Mouse (Mus musculus) frontal cortex, postnatal 10 days (tissue): ENCODE data around the gene Zfp870.
"Not testable (repeated sequence)": the region's sequence is repeated elsewhere in the genome, so short reads cannot be mapped to it uniquely, and the experiment has no call there.

Experiments used
- DNase-seq, 2 experiments: peaks; one replicate each; pipeline ENCODE4 v3.0.0; 2022; ENCODE audit warnings: low spot score in 2 of 2, mixed read lengths in 1 of 2

Gene Zfp870

GRCm38 (mm10) chr17:32871483-32871882 lies 20.0 kb downstream of the Zfp870 start:
- no peak for DNase-seq

GRCm38 (mm10) chr17:32867266-32867665 lies 24.2 kb downstream of the Zfp870 start:
- DNase-seq, result not testable (repeated sequence)

GRCm38 (mm10) chr17:32856713-32857112 lies 34.7 kb downstream of the Zfp870 start:
- DNase-seq, result not testable (repeated sequence)

GRCm38 (mm10) chr17:32851581-32851980 lies 39.9 kb downstream of the Zfp870 start:
- no peak for DNase-seq

- DNase-seq, result no peak
These were observed 50.1 kb downstream of the Zfp870 start for GRCm38 (mm10) chr17:32841388-32841787.

GRCm38 (mm10) chr17:32839083-32839802 lies 52.2 kb downstream of the Zfp870 start:
- no peak for DNase-seq

GRCm38 (mm10) chr17:32830418-32830782 lies 61.0 kb downstream of the Zfp870 start:
- no peak for DNase-seq

- peak; percentile 72 to 79 for DNase-seq
These were observed 61.7 kb downstream of the Zfp870 start, which contains the start of gene Zfp799 for GRCm38 (mm10) chr17:32829540-32830417. Zfp799 (minus strand) TSS chr17:32830261.
